Mouse (Mus musculus): ENCODE data around the gene Uimc1. TPM values are rescaled to one million over a fixed set of nuclear protein-coding genes. Genes with fewer than 3 reads are reported as not detected.

Gene Uimc1
- total RNA-seq, 2 experiments from 2014 or later = 58.8 to 61.2 TPM

DNA sequence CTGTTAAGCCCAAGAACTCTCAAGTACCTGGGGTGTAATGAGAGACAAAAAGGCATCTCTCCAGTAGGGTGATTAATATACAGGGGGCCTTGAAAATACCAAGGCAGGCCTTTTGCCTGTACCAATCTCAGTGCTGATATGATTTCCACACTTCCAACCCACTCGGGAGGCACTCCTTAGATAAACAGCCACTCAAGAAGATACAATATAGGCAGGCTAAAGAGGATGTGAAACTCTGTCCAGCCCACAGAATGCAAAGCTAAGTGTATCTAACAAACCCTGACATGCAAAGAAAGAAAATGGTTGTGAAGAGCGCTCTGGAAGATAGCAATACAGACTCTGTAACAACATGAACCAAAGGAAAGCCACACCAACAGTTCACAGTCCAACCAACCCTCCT lies 36.8 kb downstream of the Uimc1 start:
- ATAC-seq (replicated peaks; ENCODE audit: low FRiP score, low TSS enrichment, poor library complexity, severe bottlenecking) = no peak

DNA sequence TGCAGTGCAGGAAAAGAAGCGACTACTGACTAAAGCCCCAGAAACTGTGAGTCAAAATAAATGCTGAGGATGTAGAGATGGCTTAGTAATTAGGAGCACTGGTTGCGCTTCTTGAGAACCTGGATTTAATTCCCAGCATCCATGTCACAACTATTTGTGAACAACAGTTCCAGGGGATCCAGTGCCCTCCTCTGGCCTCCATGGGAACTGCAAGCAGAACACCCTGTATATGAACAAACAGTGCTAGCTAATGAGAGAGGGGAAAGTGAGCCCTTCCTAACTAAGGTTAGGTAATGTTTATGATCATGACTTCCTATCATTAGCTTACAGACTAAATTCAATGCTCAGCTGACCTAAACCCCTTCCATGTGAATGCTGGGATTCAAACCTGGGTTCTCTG lies 42.1 kb downstream of the Uimc1 start:
- 0 out of 2 replicates have a peak, but pooled peaks have one; percentile 55 for ATAC-seq (replicated peaks; ENCODE audit: low FRiP score, low TSS enrichment, poor library complexity, severe bottlenecking)

DNA sequence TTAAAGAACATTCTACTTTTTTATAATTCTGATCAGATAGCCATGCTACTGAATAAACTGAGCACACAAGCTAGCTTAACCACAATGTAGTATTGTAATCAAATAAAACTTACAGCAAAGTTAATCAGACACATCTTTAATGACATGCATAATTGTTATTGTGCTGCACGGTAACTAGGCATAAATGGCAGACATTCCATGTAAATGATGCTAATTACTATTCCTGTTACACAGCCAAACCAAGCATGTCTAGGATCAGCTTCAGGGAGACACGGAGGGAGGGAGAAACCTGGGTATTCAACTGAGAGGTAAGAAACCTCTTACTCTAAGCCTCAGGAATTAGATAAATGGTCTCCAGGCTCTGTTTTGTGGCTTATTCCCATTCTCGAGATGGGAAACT lies 52.4 kb downstream of the Uimc1 start:
- no peak for ATAC-seq (replicated peaks; ENCODE audit: low FRiP score, low TSS enrichment, poor library complexity, severe bottlenecking)

DNA sequence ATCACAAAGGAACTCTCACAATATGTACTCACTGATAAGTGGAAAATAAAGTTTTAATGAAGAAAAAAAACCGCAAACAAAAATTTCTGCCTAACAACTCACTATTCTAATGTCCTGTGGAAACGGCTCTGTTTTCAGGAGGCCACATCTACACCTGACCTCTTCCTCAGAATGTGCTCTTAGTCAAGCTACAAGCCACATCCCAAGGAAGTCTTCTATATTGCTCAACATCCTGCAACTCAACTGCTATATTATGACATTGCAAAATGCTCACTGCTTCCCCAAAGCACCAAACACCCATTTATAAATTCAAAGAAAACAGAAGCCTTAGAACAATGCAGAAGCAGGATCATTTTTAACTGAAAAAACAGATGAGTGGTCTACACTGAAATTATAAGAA lies 60.1 kb downstream of the Uimc1 start:
- ATAC-seq (replicated peaks; ENCODE audit: low FRiP score, low TSS enrichment, poor library complexity, severe bottlenecking) = no peak

DNA sequence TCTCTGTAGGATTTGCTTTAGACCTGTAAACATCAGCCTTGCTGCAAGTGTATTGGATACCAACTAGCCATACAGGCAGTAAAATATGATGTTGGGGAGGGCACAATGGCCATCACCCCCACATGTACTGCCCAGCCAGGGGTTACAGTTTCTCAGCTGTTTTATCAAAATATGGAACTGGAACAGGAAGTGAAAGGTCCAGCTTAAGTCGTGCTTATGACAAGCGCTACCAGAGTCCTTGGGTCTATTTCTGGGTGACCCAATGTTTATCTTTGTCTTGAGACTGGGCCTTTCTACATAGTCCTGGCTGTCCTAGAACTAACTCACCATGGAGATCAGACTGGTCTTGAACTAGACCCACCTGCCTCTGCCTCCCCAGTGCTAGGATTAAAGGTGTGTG lies 75.9 kb downstream of the Uimc1 start:
- no peak for ATAC-seq (replicated peaks; ENCODE audit: low FRiP score, low TSS enrichment, poor library complexity, severe bottlenecking)

DNA sequence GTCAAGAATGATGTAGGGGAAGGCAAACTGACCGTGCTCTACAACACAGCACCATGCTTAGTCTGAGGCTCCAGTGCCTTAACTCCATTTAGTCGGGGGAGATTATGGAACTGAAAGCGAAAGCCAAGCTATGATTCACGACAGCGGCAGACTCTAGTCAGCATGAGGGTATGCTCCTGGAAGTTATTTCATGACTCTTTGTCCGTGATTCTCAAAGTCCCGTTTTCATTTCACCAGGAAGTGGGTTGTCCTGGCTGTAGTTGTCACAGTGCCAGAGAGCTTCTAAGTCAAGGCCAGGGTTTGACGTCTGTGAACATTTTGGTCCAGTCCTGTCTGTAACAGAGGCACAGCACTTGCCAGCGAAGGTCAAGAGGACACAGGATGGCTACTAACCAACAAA lies 77.4 kb downstream of the Uimc1 start:
- ATAC-seq (replicated peaks; ENCODE audit: low FRiP score, low TSS enrichment, poor library complexity, severe bottlenecking) = peak; percentile 56; the same call in 1 of the 2 replicates

DNA sequence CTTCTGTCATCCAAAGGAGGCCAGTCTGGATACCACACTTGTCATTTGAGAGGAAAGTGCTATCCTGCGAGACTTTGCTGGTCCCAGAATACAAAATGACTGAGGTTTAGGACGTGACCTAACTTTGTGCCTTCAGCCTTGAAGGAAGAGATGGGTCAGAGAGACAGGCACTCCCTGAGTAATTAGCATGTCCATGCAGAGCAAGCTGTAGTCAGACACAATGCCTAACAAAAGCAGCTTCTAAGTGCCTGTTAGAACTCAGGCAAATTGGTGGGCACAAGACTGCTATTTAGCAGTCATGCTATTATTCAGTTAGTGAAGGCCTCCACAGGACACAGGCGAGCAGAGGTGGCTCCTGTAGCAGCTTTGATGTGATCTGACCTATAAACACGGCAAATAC lies 77.8 kb downstream of the Uimc1 start:
- peak; percentile 29; the same call in 1 of the 2 replicates for ATAC-seq (replicated peaks; ENCODE audit: low FRiP score, low TSS enrichment, poor library complexity, severe bottlenecking)

DNA sequence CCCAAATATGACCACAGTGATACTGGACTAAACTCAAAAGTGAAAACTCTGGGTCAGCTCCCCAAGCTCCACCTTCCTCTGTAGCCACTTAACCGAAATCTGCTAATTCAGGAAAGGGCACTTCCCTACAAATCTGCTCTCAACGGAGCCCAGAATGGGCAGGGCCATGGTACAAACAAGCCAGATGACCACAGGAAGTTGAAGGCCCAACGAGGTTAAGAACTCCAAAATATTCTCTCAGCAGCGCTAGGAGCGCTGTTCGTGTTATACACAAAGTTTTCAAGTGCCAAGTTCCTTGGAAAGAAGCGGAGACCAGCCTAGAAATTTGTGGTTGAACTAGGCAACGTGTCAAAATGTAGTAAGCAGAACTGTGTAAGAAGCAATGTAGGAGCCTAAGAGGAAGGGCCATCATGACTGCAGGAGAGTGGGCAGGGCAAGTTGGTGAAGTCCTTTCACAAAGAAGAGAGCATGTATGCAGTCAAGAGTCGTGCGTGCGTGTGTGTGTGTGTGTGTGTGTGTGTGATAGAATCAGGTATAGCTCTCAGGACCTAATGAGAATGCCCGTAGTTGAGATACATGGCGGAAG lies 78.8 kb downstream of the Uimc1 start, which contains the start of gene Hk3:
Hk3 (minus strand) TSS at position 192 of the 586 bp plus-strand sequence.
- ATAC-seq (replicated peaks; ENCODE audit: low FRiP score, low TSS enrichment, poor library complexity, severe bottlenecking) = no peak

DNA sequence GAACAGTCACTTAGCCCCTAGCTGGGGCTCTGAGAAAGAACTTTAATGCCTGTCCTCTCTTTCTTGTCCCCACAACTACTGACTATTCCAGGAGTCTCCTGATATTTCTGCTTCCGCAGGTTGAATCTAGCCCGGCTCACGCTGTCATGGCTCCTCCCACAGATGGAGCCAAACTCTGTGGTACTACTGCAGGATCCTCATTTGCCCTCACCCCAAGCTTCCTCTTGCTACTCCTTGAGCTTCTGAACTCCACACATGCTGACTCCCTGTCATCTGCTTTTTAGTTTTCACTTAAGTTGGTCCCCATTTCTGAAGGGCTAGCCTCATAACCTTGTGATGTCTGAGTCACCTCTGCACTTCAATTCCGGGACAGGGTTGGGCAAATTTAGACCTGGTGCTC lies 80.0 kb downstream of the Uimc1 start:
- no peak for ATAC-seq (replicated peaks; ENCODE audit: low FRiP score, low TSS enrichment, poor library complexity, severe bottlenecking)

DNA sequence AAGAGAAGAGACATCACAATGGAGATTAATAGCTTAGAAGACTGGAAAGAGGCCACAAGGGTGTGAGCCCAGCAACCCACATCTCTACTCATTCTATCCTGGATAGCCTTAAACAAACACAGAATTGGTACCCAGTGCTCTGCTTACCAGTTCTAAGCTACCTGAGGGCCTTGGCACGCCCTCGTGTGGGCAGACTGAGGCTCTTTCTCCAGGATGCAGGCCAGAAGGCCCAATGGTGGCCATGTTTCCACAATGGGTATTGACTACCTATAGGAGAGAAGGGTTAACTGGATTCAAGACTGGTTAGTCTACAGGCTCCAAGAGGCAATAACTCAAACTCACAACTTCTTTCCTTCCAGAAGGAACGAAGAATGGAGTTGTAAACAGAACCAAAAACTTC lies 80.9 kb downstream of the Uimc1 start:
- no peak for ATAC-seq (replicated peaks; ENCODE audit: low FRiP score, low TSS enrichment, poor library complexity, severe bottlenecking)

DNA sequence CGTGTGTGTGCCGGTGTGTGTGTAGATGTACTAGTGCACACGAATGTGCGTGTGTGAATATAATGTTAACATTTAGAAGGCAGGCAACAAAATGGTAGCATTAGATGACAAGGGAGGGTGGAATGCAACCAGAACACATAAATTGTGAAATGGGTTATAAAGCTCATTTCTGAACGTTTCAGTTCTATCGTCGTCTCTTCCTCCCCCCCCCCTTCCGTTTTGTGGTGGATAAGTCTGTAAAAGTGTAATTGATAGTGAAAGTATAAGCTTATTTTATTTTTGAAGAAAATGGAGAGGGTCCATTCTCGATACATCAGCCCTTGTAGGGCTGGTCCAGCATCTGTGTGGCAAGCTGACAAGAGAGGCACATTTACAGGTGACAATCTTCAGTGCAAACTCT lies 81.4 kb downstream of the Uimc1 start:
- no peak for ATAC-seq (replicated peaks; ENCODE audit: low FRiP score, low TSS enrichment, poor library complexity, severe bottlenecking)

DNA sequence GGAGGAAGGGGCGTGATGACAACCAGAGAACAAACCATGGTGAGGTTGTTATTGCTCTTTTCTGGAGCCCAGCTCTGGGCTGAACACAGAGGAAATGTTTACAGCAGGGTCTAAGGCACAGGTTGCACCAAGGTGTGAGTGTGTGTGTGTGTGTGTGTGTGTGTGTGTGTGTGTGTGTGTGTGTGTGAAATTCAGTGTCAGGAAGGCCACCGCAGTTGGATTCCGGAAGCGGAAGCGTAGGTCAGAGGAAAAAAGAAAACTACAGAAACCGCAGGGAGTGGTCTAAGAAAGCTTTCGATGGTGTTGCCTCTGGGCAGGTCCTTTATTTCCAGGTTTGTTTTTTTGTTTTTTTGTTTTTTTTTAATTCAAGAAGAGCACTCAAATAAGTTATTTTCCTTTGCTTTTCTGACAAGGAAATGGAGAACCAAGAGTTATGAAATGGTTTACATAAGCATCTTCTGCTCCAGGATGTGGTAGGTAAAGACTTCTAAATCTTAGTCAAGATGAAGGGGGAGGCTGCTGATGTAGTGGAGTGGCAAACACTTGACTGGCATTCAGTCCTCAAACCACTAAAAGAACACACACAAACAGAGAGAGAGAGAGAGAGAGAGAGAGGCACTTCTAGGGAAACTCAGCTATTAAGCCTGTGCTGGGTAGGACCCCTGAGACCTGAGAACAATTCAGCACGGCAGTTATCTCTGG lies 82.1 kb downstream of the Uimc1 start:
- ATAC-seq (replicated peaks; ENCODE audit: low FRiP score, low TSS enrichment, poor library complexity, severe bottlenecking) = no peak

DNA sequence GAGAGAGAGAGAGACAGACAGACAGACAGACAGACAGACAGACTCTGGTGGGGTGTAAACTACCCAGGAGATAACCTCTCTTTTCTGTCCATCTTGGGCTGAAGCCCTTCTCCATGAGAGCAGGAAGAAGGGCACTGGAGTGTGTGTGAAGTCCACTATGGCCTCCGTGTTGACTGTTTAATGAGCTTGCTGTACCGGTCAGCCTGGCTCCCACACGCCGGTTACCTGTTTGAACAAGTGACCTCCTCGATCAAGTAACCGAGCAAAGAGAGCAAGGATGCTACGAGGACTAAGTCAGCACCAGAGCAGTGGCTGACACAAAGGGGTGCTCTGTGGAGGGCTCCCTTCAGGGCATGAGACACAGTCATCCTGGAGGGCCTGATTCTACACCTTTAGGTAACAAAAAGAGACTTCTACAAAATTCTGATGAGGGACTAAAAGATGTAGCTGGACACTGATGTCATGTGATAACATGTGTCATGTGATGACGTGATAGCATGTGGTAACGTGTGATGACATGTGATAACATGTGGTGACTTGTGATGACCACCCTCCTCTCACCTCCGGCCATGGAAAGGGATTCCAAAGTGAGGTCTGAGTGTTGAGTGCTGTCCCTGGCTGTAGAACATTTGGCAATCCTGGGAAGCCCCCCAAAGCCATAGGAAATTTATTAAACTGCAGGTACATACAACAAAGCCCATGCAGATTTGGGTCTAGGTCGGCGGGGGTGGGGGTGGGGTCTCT lies 82.8 kb downstream of the Uimc1 start:
- ATAC-seq (replicated peaks; ENCODE audit: low FRiP score, low TSS enrichment, poor library complexity, severe bottlenecking) = no peak

DNA sequence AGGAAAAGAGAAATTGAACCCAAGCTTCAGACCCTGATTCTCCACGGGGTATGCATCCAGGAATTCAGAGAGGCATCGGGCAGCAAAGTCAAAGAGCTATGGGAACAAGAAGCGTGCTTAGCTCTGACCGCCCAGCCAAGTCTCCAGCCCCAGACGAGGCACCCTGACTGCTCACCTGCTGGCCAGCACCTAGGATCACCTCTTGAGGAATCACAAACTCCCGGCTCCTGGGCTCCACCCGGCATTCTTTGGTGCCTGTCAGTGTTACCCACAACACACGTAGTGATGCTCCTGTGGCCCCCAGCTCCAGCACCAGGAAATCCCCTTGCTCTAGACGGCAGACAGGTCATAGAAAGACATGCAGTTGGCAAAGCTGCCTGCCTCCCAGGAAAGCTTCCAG lies 85.6 kb downstream of the Uimc1 start:
- no peak for ATAC-seq (replicated peaks; ENCODE audit: low FRiP score, low TSS enrichment, poor library complexity, severe bottlenecking)

DNA sequence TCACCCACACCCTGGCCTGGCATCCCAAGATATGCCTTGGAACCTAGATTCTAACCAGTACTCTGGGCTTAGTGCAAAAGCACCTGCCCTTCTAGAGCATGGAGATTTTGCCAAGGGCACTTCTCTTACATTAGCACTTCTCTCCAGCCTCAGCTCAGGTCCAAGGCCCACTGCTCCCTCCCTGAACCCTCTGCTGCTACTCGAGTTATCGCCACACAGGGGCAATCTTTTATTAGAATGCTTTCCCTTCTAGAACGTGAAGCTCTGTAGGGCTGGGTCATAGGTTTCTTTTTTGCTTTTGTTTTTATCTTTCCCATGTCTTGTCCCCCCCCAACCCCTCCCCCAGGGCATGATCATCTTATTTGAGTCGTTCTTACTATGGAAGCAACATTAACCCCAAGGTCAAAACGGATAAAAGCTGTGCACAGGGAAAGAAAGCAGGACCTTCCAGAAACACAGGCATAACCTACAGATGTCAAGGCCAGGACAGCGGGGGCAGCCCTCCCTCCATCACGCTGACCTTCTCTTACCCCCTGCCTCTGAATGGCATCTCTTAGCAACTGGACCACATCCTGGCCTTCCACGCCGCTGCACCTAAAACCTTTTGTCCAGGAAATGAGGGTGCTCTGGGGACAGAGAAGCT lies 86.3 kb downstream of the Uimc1 start:
- ATAC-seq (replicated peaks; ENCODE audit: low FRiP score, low TSS enrichment, poor library complexity, severe bottlenecking) = no peak

DNA sequence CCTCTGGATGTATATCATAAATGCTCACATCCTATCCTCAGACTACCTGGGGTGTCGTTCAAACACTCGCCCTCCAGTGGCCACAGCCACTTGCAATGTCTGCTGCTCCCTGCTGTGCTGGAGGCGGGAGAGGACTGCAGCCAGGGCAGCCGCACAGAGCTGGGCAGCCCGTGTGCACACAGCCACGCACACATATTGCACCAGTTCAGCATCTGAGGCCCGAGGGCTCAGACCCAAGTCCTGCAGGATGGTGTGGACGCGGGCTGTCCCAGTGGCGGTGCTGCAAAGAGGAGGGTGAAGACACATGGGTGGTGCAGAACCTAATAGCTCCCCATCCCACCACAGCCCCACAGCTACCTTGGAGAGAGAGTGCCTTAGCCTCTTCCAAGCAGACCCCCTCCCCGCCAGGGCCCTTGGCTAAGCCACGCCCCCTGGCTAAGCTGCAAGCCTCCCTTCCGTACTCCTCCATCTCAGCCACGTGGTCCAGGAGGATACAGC lies 88.1 kb downstream of the Uimc1 start:
- 0 out of 2 replicates have a peak, but pooled peaks have one; percentile 20 for ATAC-seq (replicated peaks; ENCODE audit: low FRiP score, low TSS enrichment, poor library complexity, severe bottlenecking)

DNA sequence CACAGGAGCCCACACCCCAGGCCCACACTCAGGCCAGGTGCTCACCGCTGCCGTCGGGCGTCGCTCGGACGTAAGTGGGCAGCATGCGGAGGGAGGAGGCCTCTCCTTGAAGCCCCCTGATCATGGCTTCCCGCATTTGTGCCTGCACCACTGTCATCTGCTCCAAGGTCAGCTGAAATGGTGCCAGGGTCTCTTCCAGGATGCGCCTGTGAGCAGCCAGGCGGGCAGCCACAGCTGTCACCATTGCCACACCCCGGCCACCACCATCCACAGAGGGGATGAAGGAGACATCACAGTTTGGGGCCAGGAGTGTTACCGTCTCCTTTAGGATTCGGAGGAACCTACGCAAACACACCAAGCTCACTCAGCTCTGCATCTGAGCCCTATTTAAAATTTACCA lies 89.0 kb downstream of the Uimc1 start:
- ATAC-seq (replicated peaks; ENCODE audit: low FRiP score, low TSS enrichment, poor library complexity, severe bottlenecking) = no peak

DNA sequence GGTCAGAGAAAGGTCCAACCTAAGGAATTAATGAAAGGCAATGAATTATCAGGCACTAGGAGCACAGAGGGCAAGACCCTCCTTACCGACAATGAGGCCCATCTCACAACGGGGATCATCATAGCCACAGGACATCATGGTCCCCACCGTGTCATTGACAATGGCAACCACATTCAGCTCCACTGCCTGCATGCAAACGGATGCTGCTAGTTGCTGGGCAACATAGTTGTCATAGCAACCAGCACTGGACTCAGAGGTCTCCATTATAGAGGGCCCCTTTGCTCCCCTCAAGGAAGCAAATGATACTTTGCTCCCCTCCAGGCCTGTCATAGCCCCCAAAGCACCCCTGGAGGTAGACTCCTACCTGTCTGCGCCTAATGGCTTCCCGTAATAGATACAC lies 91.5 kb downstream of the Uimc1 start:
- no peak for ATAC-seq (replicated peaks; ENCODE audit: low FRiP score, low TSS enrichment, poor library complexity, severe bottlenecking)

DNA sequence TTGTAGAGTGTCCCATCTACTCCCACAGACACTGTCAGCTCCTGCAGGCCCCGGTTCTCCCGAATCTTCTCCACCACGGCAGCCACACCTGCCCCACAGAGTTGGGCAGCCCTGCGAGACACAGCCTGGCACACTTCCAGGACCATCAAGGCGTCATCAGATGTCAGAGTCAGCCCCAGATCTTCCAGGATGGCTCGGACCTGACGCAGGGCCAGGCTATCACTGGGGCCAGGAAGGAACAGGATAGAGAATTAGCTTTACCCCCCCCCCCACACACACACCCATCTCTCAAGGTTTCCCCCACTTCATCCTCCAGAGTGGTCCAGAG lies 93.7 kb downstream of the Uimc1 start:
- ATAC-seq (replicated peaks; ENCODE audit: low FRiP score, low TSS enrichment, poor library complexity, severe bottlenecking) = no peak
